Mouse (Mus musculus): ENCODE measurements around the gene H2-M10.6. TPM values are rescaled to one million over a fixed set of nuclear protein-coding genes. Genes with fewer than 3 reads are reported as not detected.
"Not testable (repeated sequence)": the region's sequence is repeated elsewhere in the genome, so short reads cannot be mapped to it uniquely, and the experiment has no call there.

H2-M10.6 gene
- polyA plus RNA-seq, 1 experiment from 2014 or later: not detected

- no peak overlapping the region for H3K4me3 ChIP-seq (ENCODE audit: low read depth, low read length)
- no peak overlapping the region for H3K9ac ChIP-seq (ENCODE audit: low read length)
- H3K4me1 ChIP-seq (replicated peaks; ENCODE audit: control insufficient read depth, insufficient read depth, low read length): no peaks in the 10 kb centered on the region
- ATAC-seq (replicated peaks; ENCODE audit: low FRiP score, low TSS enrichment, low read depth) (no peak), DNase-seq (ENCODE audit: low spot score) (no peak)
- no peaks in the 10 kb centered on the region for H3K36me3 ChIP-seq (ENCODE audit: control insufficient read depth, insufficient read depth, low read length)
- no peaks in the 10 kb centered on the region for H3K27me3 ChIP-seq (replicated peaks; ENCODE audit: control insufficient read depth, insufficient read depth, low read length)
- 80% methylated on average over 10 of the region's 10 CpGs for WGBS
- H3K9me3 ChIP-seq (ENCODE audit: control insufficient read depth, low read length): no peaks in the 10 kb centered on the region
- no peak overlapping the region for H3K27ac ChIP-seq (ENCODE audit: low read depth)
- H3K4me2 ChIP-seq (ENCODE audit: low read length): no peak overlapping the region
Observed at GRCm38 (mm10) chr17:36799493-36799892, 12.5 kb upstream of the H2-M10.6 start.

GRCm38 (mm10) chr17:36799921-36800462 is 12.0 kb upstream of the H2-M10.6 start:
- not testable (repeated sequence) for DNase-seq (ENCODE audit: low spot score); H3K4me1 ChIP-seq (replicated peaks; ENCODE audit: control insufficient read depth, insufficient read depth, low read length); H3K9ac ChIP-seq (ENCODE audit: low read length); H3K36me3 ChIP-seq (ENCODE audit: control insufficient read depth, insufficient read depth, low read length); H3K27ac ChIP-seq (ENCODE audit: low read depth); H3K9me3 ChIP-seq (ENCODE audit: control insufficient read depth, low read length); H3K27me3 ChIP-seq (replicated peaks; ENCODE audit: control insufficient read depth, insufficient read depth, low read length); H3K4me3 ChIP-seq (ENCODE audit: low read depth, low read length); H3K4me2 ChIP-seq (ENCODE audit: low read length)
- ATAC-seq (replicated peaks; ENCODE audit: low FRiP score, low TSS enrichment, low read depth): 0 out of 2 replicates have a peak, but pooled peaks have one; percentile 50
- WGBS: 39% methylated on average over 4 of the region's 4 CpGs

- H3K4me3 ChIP-seq (ENCODE audit: low read depth, low read length): no peak overlapping the region
- H3K4me1 ChIP-seq (replicated peaks; ENCODE audit: control insufficient read depth, insufficient read depth, low read length): no peaks in the 10 kb centered on the region
- H3K36me3 ChIP-seq (ENCODE audit: control insufficient read depth, insufficient read depth, low read length): no peaks in the 10 kb centered on the region
- no peak overlapping the region for H3K9ac ChIP-seq (ENCODE audit: low read length)
- DNase-seq (ENCODE audit: low spot score) (peak; percentile 74), ATAC-seq (replicated peaks; ENCODE audit: low FRiP score, low TSS enrichment, low read depth) (0 out of 2 replicates have a peak, but pooled peaks have one; percentile 20)
- no peaks in the 10 kb centered on the region for H3K27me3 ChIP-seq (replicated peaks; ENCODE audit: control insufficient read depth, insufficient read depth, low read length)
- H3K27ac ChIP-seq (ENCODE audit: low read depth): no peak overlapping the region
- no peaks in the 10 kb centered on the region for H3K9me3 ChIP-seq (ENCODE audit: control insufficient read depth, low read length)
- no peak overlapping the region for H3K4me2 ChIP-seq (ENCODE audit: low read length)
Observed at GRCm38 (mm10) chr17:36824005-36824404, 12.0 kb downstream of the H2-M10.6 start.

GRCm38 (mm10) chr17:36825525-36825924 is 13.6 kb downstream of the H2-M10.6 start:
- Histone ChIP-seq H3K27me3 (replicated peaks; ENCODE audit: control insufficient read depth, insufficient read depth, low read length) (no peaks in the 10 kb centered on the region), H3K36me3 (ENCODE audit: control insufficient read depth, insufficient read depth, low read length) (no peaks in the 10 kb centered on the region), H3K27ac (ENCODE audit: low read depth) (no peak overlapping the region), H3K4me1 (replicated peaks; ENCODE audit: control insufficient read depth, insufficient read depth, low read length) (no peaks in the 10 kb centered on the region), H3K9ac (ENCODE audit: low read length) (no peak overlapping the region), H3K4me2 (ENCODE audit: low read length) (no peak overlapping the region), H3K4me3 (ENCODE audit: low read depth, low read length) (no peak overlapping the region), H3K9me3 (ENCODE audit: control insufficient read depth, low read length) (no peaks in the 10 kb centered on the region)
- DNase-seq (ENCODE audit: low spot score) (no peak), ATAC-seq (replicated peaks; ENCODE audit: low FRiP score, low TSS enrichment, low read depth) (0 out of 2 replicates have a peak, but pooled peaks have one; percentile 40)
- 28% methylated on average over 4 of the region's 4 CpGs for WGBS

- H3K27me3 ChIP-seq (replicated peaks; ENCODE audit: control insufficient read depth, insufficient read depth, low read length); H3K4me3 ChIP-seq (ENCODE audit: low read depth, low read length); ATAC-seq (replicated peaks; ENCODE audit: low FRiP score, low TSS enrichment, low read depth); H3K4me1 ChIP-seq (replicated peaks; ENCODE audit: control insufficient read depth, insufficient read depth, low read length); H3K9me3 ChIP-seq (ENCODE audit: control insufficient read depth, low read length); H3K27ac ChIP-seq (ENCODE audit: low read depth); H3K36me3 ChIP-seq (ENCODE audit: control insufficient read depth, insufficient read depth, low read length); H3K9ac ChIP-seq (ENCODE audit: low read length); H3K4me2 ChIP-seq (ENCODE audit: low read length): not testable (repeated sequence)
- DNase-seq (ENCODE audit: low spot score): peak; percentile 83
- WGBS: 13% methylated on average over 5 of the region's 5 CpGs
Observed at GRCm38 (mm10) chr17:36826002-36826401, 14.0 kb downstream of the H2-M10.6 start.

- Histone ChIP-seq H3K36me3 (ENCODE audit: control insufficient read depth, insufficient read depth, low read length) (no peaks in the 10 kb centered on the region), H3K27ac (ENCODE audit: low read depth) (no peak overlapping the region), H3K27me3 (replicated peaks; ENCODE audit: control insufficient read depth, insufficient read depth, low read length) (no peaks in the 10 kb centered on the region), H3K4me2 (ENCODE audit: low read length) (no peak overlapping the region), H3K9me3 (ENCODE audit: control insufficient read depth, low read length) (no peaks in the 10 kb centered on the region), H3K9ac (ENCODE audit: low read length) (no peak overlapping the region), H3K4me3 (ENCODE audit: low read depth, low read length) (no peak overlapping the region), H3K4me1 (replicated peaks; ENCODE audit: control insufficient read depth, insufficient read depth, low read length) (no peaks in the 10 kb centered on the region)
- ATAC-seq (replicated peaks; ENCODE audit: low FRiP score, low TSS enrichment, low read depth): no peak
- no peak for DNase-seq (ENCODE audit: low spot score)
- 78% methylated on average over 2 of the region's 2 CpGs for WGBS
Observed at GRCm38 (mm10) chr17:36828488-36828887, 16.5 kb downstream of the H2-M10.6 start.

- no peaks in the 10 kb centered on the region for H3K4me1 ChIP-seq (replicated peaks; ENCODE audit: control insufficient read depth, insufficient read depth, low read length)
- H3K4me3 ChIP-seq (ENCODE audit: low read depth, low read length): no peak overlapping the region
- no peaks in the 10 kb centered on the region for H3K36me3 ChIP-seq (ENCODE audit: control insufficient read depth, insufficient read depth, low read length)
- H3K27ac ChIP-seq (ENCODE audit: low read depth): no peak overlapping the region
- H3K9me3 ChIP-seq (ENCODE audit: control insufficient read depth, low read length): no peaks in the 10 kb centered on the region
- H3K9ac ChIP-seq (ENCODE audit: low read length): no peak overlapping the region
- H3K4me2 ChIP-seq (ENCODE audit: low read length): no peak overlapping the region
- ATAC-seq (replicated peaks; ENCODE audit: low FRiP score, low TSS enrichment, low read depth): no peak
- H3K27me3 ChIP-seq (replicated peaks; ENCODE audit: control insufficient read depth, insufficient read depth, low read length): no peaks in the 10 kb centered on the region
- 71% methylated on average over 3 of the region's 3 CpGs for WGBS
- DNase-seq (ENCODE audit: low spot score): peak; percentile 35
Observed at GRCm38 (mm10) chr17:36830470-36830869, 18.5 kb downstream of the H2-M10.6 start.

GRCm38 (mm10) chr17:36832694-36833093 is 20.7 kb downstream of the H2-M10.6 start:
- DNase-seq (ENCODE audit: low spot score): no peak
- ATAC-seq (replicated peaks; ENCODE audit: low FRiP score, low TSS enrichment, low read depth): no peak

More at GRCm38 (mm10) chr17:36832694-36833093, 20.7 kb downstream of the H2-M10.6 start:
- H3K9me3 ChIP-seq (ENCODE audit: control insufficient read depth, low read length): no peaks in the 10 kb centered on the region
- no peak overlapping the region for H3K27ac ChIP-seq (ENCODE audit: low read depth)
- no peak overlapping the region for H3K4me3 ChIP-seq (ENCODE audit: low read depth, low read length)
- no peaks in the 10 kb centered on the region for H3K36me3 ChIP-seq (ENCODE audit: control insufficient read depth, insufficient read depth, low read length)
- WGBS: 60% methylated on average over 4 of the region's 4 CpGs
- peaks cover 6% of the 10 kb centered on the region for H3K4me1 ChIP-seq (replicated peaks; ENCODE audit: control insufficient read depth, insufficient read depth, low read length)
- no peak overlapping the region for H3K9ac ChIP-seq (ENCODE audit: low read length)
- no peaks in the 10 kb centered on the region for H3K27me3 ChIP-seq (replicated peaks; ENCODE audit: control insufficient read depth, insufficient read depth, low read length)
- H3K4me2 ChIP-seq (ENCODE audit: low read length): no peak overlapping the region
